Mouse (Mus musculus) lung, adult 2 months (tissue): ENCODE results near the gene Homer2.

ENCODE experiments used
- CTCF ChIP-seq: fragments of 200-500 bp; IDR thresholded peaks from 2 replicates; pipeline ENCODE4 v1.5.1; 2011; ENCODE audit warnings: mild to moderate bottlenecking, low read length, control low read depth; ENCODE audit not compliant: insufficient read depth
- POLR2A ChIP-seq: fragments of 200-500 bp; IDR thresholded peaks from 2 replicates; pipeline ENCODE4 v1.6.1; 2011; ENCODE audit warnings: low read depth, mild to moderate bottlenecking, control low read depth, low read length, borderline replicate concordance; ENCODE audit errors: extremely low read depth

GRCm38 (mm10) chr7:81553589-81553988 is 153.7 kb downstream of the Homer2 start:
- TF ChIP-seq CTCF (no peak), POLR2A (no peak)
